Mouse (Mus musculus) adrenal gland, postnatal 25 days (tissue): ENCODE results near the gene Usp21. TPM values are rescaled to one million over a fixed set of nuclear protein-coding genes. Genes with fewer than 3 reads are reported as not detected.

ENCODE experiments used
- DNase-seq: peaks from one replicate; pipeline ENCODE4 v3.0.0; 2021; ENCODE audit warnings: mixed read lengths
- total RNA-seq: library from RNA; stranded (reverse); gene quantifications from 2 replicates; pipeline ENCODE4 v1.2.3, GENCODE M21; 2021

Usp21 gene
- total RNA-seq, 1 experiment from 2014 or later, result 50.5 TPM

- DNase-seq, result no peak
Measured at GRCm38 (mm10) chr1:171284491-171284890, 3.3 kb downstream of the Usp21 start.

GRCm38 (mm10) chr1:171283188-171284160 is 4.3 kb downstream of the Usp21 start:
- no peak for DNase-seq

- DNase-seq, result no peak
Measured at GRCm38 (mm10) chr1:171282086-171282805, 5.5 kb downstream of the Usp21 start.

GRCm38 (mm10) chr1:171281528-171281923 is 6.3 kb downstream of the Usp21 start:
- peak; percentile 82 for DNase-seq

- peak; percentile 83 for DNase-seq
Measured at GRCm38 (mm10) chr1:171280916-171281527, 6.8 kb downstream of the Usp21 start, which contains the start of gene Ppox. Gene Ppox (minus strand): TSS chr1:171281186.

GRCm38 (mm10) chr1:171280250-171280915 is 7.4 kb downstream of the Usp21 start:
- no peak for DNase-seq

- no peak for DNase-seq
Measured at GRCm38 (mm10) chr1:171279721-171280120, 8.1 kb downstream of the Usp21 start.

- DNase-seq, result no peak
Measured at GRCm38 (mm10) chr1:171279012-171279705, 8.6 kb downstream of the Usp21 start.

GRCm38 (mm10) chr1:171278436-171278835 is 9.4 kb downstream of the Usp21 start:
- no peak for DNase-seq

GRCm38 (mm10) chr1:171277736-171278135 is 10.1 kb downstream of the Usp21 start:
- no peak for DNase-seq

GRCm38 (mm10) chr1:171276110-171276748 is 11.6 kb downstream of the Usp21 start:
- DNase-seq, result no peak

GRCm38 (mm10) chr1:171275144-171275734 is 12.6 kb downstream of the Usp21 start:
- no peak for DNase-seq

GRCm38 (mm10) chr1:171274171-171274570 is 13.6 kb downstream of the Usp21 start:
- no peak for DNase-seq

- no peak for DNase-seq
Measured at GRCm38 (mm10) chr1:171272086-171272485, 15.7 kb downstream of the Usp21 start.

- no peak for DNase-seq
Measured at GRCm38 (mm10) chr1:171271622-171272021, 16.2 kb downstream of the Usp21 start.

- DNase-seq, result no peak
Measured at GRCm38 (mm10) chr1:171271196-171271595, 16.6 kb downstream of the Usp21 start.

- DNase-seq, result no peak
Measured at GRCm38 (mm10) chr1:171270573-171270900, 17.3 kb downstream of the Usp21 start.

GRCm38 (mm10) chr1:171269848-171270572 is 17.8 kb downstream of the Usp21 start, which contains the start of gene B4galt3:
Gene B4galt3 (plus strand): TSS chr1:171270328.
- DNase-seq, result peak; percentile 98

GRCm38 (mm10) chr1:171268341-171268740 is 19.4 kb downstream of the Usp21 start:
- DNase-seq, result no peak
